Mouse (Mus musculus) heart, postnatal 0 days (tissue): ENCODE data around the gene Lmx1b. TPM values are rescaled to one million over a fixed set of nuclear protein-coding genes. Genes with fewer than 3 reads are reported as not detected.

Experiments
- ATAC-seq: fragments of 200-750 bp; cut with Nextera tagmentation; 2 replicates; pipeline ENCODE4 v1.8.0; 2017; ENCODE audit warnings: low read depth, moderate number of reproducible peaks, moderate library complexity; ENCODE audit not compliant: insufficient read depth
- DNase-seq: peaks from one replicate; pipeline ENCODE4 v3.0.0-alpha.2; 2016; ENCODE audit warnings: low spot score
- H3K27ac ChIP-seq: fragments of 300-500 bp; sonication (generic); 2 replicates; pipeline ENCODE4 v1.5.1; 2014; ENCODE audit warnings: low read depth, mild to moderate bottlenecking
- H3K27me3 ChIP-seq: fragments of 300-500 bp; sonication (generic); 2 replicates; pipeline ENCODE4 v1.6.1; 2014; ENCODE audit warnings: low read length, mixed read lengths; ENCODE audit not compliant: control insufficient read depth, insufficient read depth
- H3K36me3 ChIP-seq: fragments of 300-500 bp; sonication (generic); replicated peaks from 2 replicates; pipeline ENCODE4 v1.6.1; 2014; ENCODE audit warnings: low read length, mixed read lengths; ENCODE audit not compliant: control insufficient read depth, insufficient read depth
- H3K4me1 ChIP-seq: fragments of 300-500 bp; sonication (generic); 2 replicates; pipeline ENCODE4 v1.6.1; 2014; ENCODE audit warnings: antibody characterized with exemption; ENCODE audit not compliant: control insufficient read depth, insufficient read depth
- H3K4me2 ChIP-seq: fragments of 300-500 bp; sonication (generic); 2 replicates; pipeline ENCODE4 v1.6.1; 2014; ENCODE audit warnings: low read depth, mild to moderate bottlenecking, low read length, moderate library complexity
- H3K4me3 ChIP-seq: fragments of 300-500 bp; sonication (generic); 2 replicates; pipeline ENCODE4 v1.5.1; 2014; ENCODE audit warnings: low read depth, low read length
- H3K9ac ChIP-seq: fragments of 300-500 bp; sonication (generic); replicated peaks from 2 replicates; pipeline ENCODE4 v1.6.1; 2014; ENCODE audit warnings: low read depth, low read length, mixed read lengths
- H3K9me3 ChIP-seq: fragments of 300-500 bp; sonication (generic); replicated peaks from 2 replicates; pipeline ENCODE4 v1.6.1; 2016; ENCODE audit warnings: low read length; ENCODE audit not compliant: control insufficient read depth
- CTCF ChIP-seq: IDR thresholded peaks from 2 replicates; pipeline ENCODE4 v1.5.1; 2016; ENCODE audit warnings: antibody characterized with exemption, control low read depth, low read depth
- EP300 ChIP-seq: IDR thresholded peaks from 2 replicates; pipeline ENCODE4 v1.6.1; 2016; ENCODE audit warnings: antibody characterized with exemption, low read depth
- WGBS: fragments of 180-500 bp; shearing (Covaris S2); extraction: QIAGEN DNeasy Blood & Tissue Kit; methylation state at CpG from one replicate; pipeline ENCODE4 v1.1.7; 2014; 5-methylcytosine and 5-hydroxymethylcytosine counted together
- polyA plus RNA-seq: library from polyadenylated mRNA; unstranded; fragments of >200 nt; fragmentation: Nextera tagmentation; extraction: Ambion mirVana; gene quantifications from 2 replicates; pipeline ENCODE4 v1.2.1, GENCODE M21; 2015
- total RNA-seq: library from RNA; depleted of rRNA; stranded (reverse); fragments of >200 nt; gene quantifications from 2 replicates; pipeline ENCODE4 v1.2.3, GENCODE M21; 2014; ENCODE audit warnings: low replicate concordance

The Lmx1b gene
- total and polyA plus RNA-seq, 2 experiments from 2014 or later, result not detected

GRCm38 (mm10) chr2:33638141-33638733 lies 2.1 kb downstream of the Lmx1b start:
- DNase-seq (no peak), ATAC-seq (no peak)
- no peak overlapping the region for H3K4me2 ChIP-seq

GRCm38 (mm10) chr2:33637288-33637687 lies 3.0 kb downstream of the Lmx1b start:
- WGBS, result 10% methylated on average over 7 of the region's 7 CpGs
- TF ChIP-seq CTCF, result no peak
- no peak for TF ChIP-seq EP300

More at GRCm38 (mm10) chr2:33638141-33638733, 2.1 kb downstream of the Lmx1b start:
- Histone ChIP-seq H3K4me3 (no peak overlapping the region), H3K9me3 (no peaks in the 10 kb centered on the region), H3K9ac (no peak overlapping the region), H3K27me3 (peaks cover 100% of the 10 kb centered on the region), H3K4me1 (peaks cover 9% of the 10 kb centered on the region; the same call in 1 of the 2 replicates), H3K36me3 (no peaks in the 10 kb centered on the region), H3K27ac (no peak overlapping the region)
- WGBS, result 46% methylated on average over 6 of the region's 6 CpGs
- no peak for TF ChIP-seq CTCF
- TF ChIP-seq EP300, result no peak

GRCm38 (mm10) chr2:33636628-33637188 lies 3.6 kb downstream of the Lmx1b start:
- peak overlapping the region; percentile 22 for H3K4me3 ChIP-seq
- H3K4me2 ChIP-seq, result peak overlapping the region; percentile 17
- no peaks in the 10 kb centered on the region for H3K9me3 ChIP-seq
- 3% methylated on average over 26 of the region's 26 CpGs for WGBS
- no peak for TF ChIP-seq EP300
- H3K27me3 ChIP-seq, result peaks cover 100% of the 10 kb centered on the region
- no peak overlapping the region for H3K9ac ChIP-seq
- ATAC-seq (no peak), DNase-seq (no peak)
- peaks cover 9% of the 10 kb centered on the region; the same call in 1 of the 2 replicates for H3K4me1 ChIP-seq
- no peaks in the 10 kb centered on the region for H3K36me3 ChIP-seq
- no peak overlapping the region for H3K27ac ChIP-seq

More at GRCm38 (mm10) chr2:33637288-33637687, 3.0 kb downstream of the Lmx1b start:
- Histone ChIP-seq H3K4me1 (peaks cover 9% of the 10 kb centered on the region; the same call in 1 of the 2 replicates), H3K36me3 (no peaks in the 10 kb centered on the region), H3K27ac (no peak overlapping the region), H3K9ac (no peak overlapping the region), H3K9me3 (no peaks in the 10 kb centered on the region), H3K4me2 (no peak overlapping the region), H3K4me3 (no peak overlapping the region), H3K27me3 (peaks cover 100% of the 10 kb centered on the region)
- no peak for ATAC-seq
- no peak for DNase-seq

- peaks cover 100% of the 10 kb centered on the region for H3K27me3 ChIP-seq
- ATAC-seq (no peak), DNase-seq (no peak)
- H3K4me2 ChIP-seq, result peak overlapping the region; percentile 17
- 2% methylated on average over 21 of the region's 21 CpGs for WGBS
- peaks cover 9% of the 10 kb centered on the region; the same call in 1 of the 2 replicates for H3K4me1 ChIP-seq
- H3K9ac ChIP-seq, result no peak overlapping the region
- peak overlapping the region; percentile 22 for H3K4me3 ChIP-seq
- no peak for TF ChIP-seq CTCF
- no peaks in the 10 kb centered on the region for H3K36me3 ChIP-seq
- H3K27ac ChIP-seq, result no peak overlapping the region
- H3K9me3 ChIP-seq, result no peaks in the 10 kb centered on the region
Observed at GRCm38 (mm10) chr2:33636117-33636521, 4.2 kb downstream of the Lmx1b start.

GRCm38 (mm10) chr2:33635323-33636116 lies 4.8 kb downstream of the Lmx1b start:
- no peak overlapping the region for H3K9ac ChIP-seq
- no peaks in the 10 kb centered on the region for H3K9me3 ChIP-seq
- H3K36me3 ChIP-seq, result no peaks in the 10 kb centered on the region
- H3K27me3 ChIP-seq, result peaks cover 100% of the 10 kb centered on the region
- no peak overlapping the region for H3K27ac ChIP-seq
- no peak overlapping the region for H3K4me2 ChIP-seq
- 0 out of 2 replicates have a peak, but pooled peaks cover 5% of the 10 kb centered on the region for H3K4me1 ChIP-seq
- 0 out of 2 replicates have a peak overlapping the region, but pooled peaks have one; percentile 22 for H3K4me3 ChIP-seq
- ATAC-seq, result no peak
- TF ChIP-seq CTCF, result no peak
- no peak for TF ChIP-seq EP300
- no peak for DNase-seq
- WGBS, result 4% methylated on average over 19 of the region's 19 CpGs
